Mouse (Mus musculus): ENCODE results near the gene Svs3a.
"Not testable (repeated sequence)": the region's sequence is repeated elsewhere in the genome, so short reads cannot be mapped to it uniquely, and the experiment has no call there.

DNA sequence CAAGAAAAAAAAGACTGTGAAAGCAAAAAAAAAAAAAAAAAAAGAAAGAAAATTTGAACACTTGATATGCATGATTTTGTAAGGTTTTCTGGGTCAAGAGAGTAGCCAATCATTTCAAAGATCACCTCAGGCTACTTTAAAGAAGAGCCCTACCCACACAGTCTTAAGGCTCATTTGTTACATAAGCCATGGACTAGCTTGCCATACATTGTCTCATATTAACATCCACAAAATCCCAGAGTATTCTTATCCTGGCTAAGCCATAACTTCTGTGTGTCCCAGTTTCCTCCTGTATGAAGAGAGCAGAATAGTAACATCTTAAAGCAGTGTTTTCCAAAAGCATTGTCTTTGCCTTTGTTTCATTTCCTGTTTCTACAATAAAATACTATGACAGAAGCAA lies 26.4 kb downstream of the Svs3a start:
- not testable (repeated sequence) for TF ChIP-seq CTCF (IDR thresholded peaks at IDR 0.05; ENCODE audit: borderline replicate concordance, insufficient read depth, low read depth, low read length); POLR2A (IDR thresholded peaks at IDR 0.05; ENCODE audit: borderline replicate concordance, insufficient read depth, low read length)

All from cerebellum, adult 2 months (tissue).